Mouse (Mus musculus) midbrain, embryonic 15.5 days (tissue): ENCODE measurements at regions not wholly inside any gene's neighbourhood (a gene's known extent, or its start where the extent isn't known, plus 50 kb on each side); places are given as distances from the start of the nearest gene placed in this dataset.

ENCODE experiments used
- ATAC-seq: fragments of 200-750 bp; cut with Nextera tagmentation; replicated peaks from 2 replicates; pipeline ENCODE4 v1.8.0; 2017; ENCODE audit warnings: moderate TSS enrichment
- H3K27ac ChIP-seq: fragments of 300-500 bp; sonication (generic); 2 replicates; pipeline ENCODE4 v1.5.1; 2015; ENCODE audit warnings: mild to moderate bottlenecking, inconsistent platforms
- H3K27me3 ChIP-seq: fragments of 300-500 bp; sonication (generic); replicated peaks from 2 replicates; pipeline ENCODE4 v1.6.1; 2015; ENCODE audit warnings: inconsistent platforms
- H3K36me3 ChIP-seq: fragments of 300-500 bp; sonication (generic); replicated peaks from 2 replicates; pipeline ENCODE4 v1.6.1; 2015; ENCODE audit warnings: inconsistent platforms
- H3K4me1 ChIP-seq: fragments of 300-500 bp; sonication (generic); 2 replicates; pipeline ENCODE4 v1.6.1; 2015; ENCODE audit warnings: inconsistent platforms
- H3K4me2 ChIP-seq: fragments of 300-500 bp; sonication (generic); 2 replicates; pipeline ENCODE4 v1.6.1; 2015; ENCODE audit warnings: inconsistent platforms, mild to moderate bottlenecking, moderate library complexity
- H3K4me3 ChIP-seq: fragments of 300-500 bp; sonication (generic); 2 replicates; pipeline ENCODE4 v1.5.1; 2015; ENCODE audit warnings: mild to moderate bottlenecking, inconsistent platforms
- H3K9ac ChIP-seq: fragments of 300-500 bp; sonication (generic); 2 replicates; pipeline ENCODE4 v1.6.1; 2015; ENCODE audit warnings: mild to moderate bottlenecking, inconsistent platforms
- H3K9me3 ChIP-seq: fragments of 300-500 bp; sonication (generic); 2 replicates; pipeline ENCODE4 v1.6.1; 2016; ENCODE audit warnings: inconsistent platforms
- WGBS: fragments of 180-500 bp; shearing (Covaris S2); methylation state at CpG from one replicate; pipeline ENCODE4 v1.1.7; 2015; ENCODE audit warnings: mixed read lengths; 5-methylcytosine and 5-hydroxymethylcytosine counted together

- no peak overlapping the region for H3K9ac ChIP-seq
- no peak overlapping the region for H3K27ac ChIP-seq
- H3K36me3 ChIP-seq = no peaks in the 10 kb centered on the region
- no peaks in the 10 kb centered on the region for H3K4me1 ChIP-seq
- 79% methylated on average over 3 of the region's 3 CpGs for WGBS
- H3K4me3 ChIP-seq = no peak overlapping the region
- ATAC-seq = no peak
- no peaks in the 10 kb centered on the region for H3K27me3 ChIP-seq
- H3K4me2 ChIP-seq = no peak overlapping the region
- H3K9me3 ChIP-seq = no peaks in the 10 kb centered on the region
Measured at GRCm38 (mm10) chr15:70982719-70983118, 2851.6 kb upstream of the Gm6569 start.

DNA sequence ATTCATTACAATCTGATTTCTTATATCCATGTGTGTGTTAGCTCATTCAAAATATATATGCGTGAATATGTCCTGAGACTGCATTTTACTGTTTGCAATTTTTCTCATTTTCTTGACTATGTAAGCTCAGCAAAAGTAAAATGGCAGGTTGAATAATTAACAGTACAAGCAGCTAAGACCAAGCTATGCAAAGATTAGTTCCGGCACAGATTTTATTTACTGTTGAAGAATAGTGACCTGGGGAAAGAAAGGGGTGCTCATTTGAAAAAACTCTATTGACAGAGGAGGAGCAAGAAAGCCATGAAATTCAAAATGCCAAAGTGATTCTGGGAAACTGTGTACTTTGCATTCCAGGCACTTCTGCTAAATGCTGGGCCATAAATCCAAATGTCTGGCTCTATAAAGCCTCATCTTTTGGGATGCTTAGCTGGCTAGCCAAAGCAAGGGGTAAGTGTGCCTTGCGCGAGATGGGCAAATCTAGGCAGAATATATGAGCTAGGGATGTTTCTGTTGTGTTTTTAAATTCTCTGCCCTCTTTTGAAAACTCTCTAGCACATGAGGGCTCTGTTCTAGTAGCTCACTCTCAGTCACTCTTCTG, 2846.3 kb upstream of the Gm6569 start:
- Histone ChIP-seq H3K9me3 (no peaks in the 10 kb centered on the region), H3K4me2 (no peak overlapping the region), H3K36me3 (no peaks in the 10 kb centered on the region), H3K4me1 (no peaks in the 10 kb centered on the region), H3K27me3 (no peaks in the 10 kb centered on the region), H3K4me3 (no peak overlapping the region), H3K9ac (no peak overlapping the region), H3K27ac (no peak overlapping the region)
- WGBS = 64% methylated on average over 4 of the region's 4 CpGs
- no peak for ATAC-seq

- Histone ChIP-seq H3K27me3 (no peaks in the 10 kb centered on the region), H3K4me2 (no peak overlapping the region), H3K4me1 (no peaks in the 10 kb centered on the region), H3K9ac (no peak overlapping the region), H3K9me3 (no peaks in the 10 kb centered on the region), H3K27ac (no peak overlapping the region), H3K4me3 (no peak overlapping the region), H3K36me3 (no peaks in the 10 kb centered on the region)
- no peak for ATAC-seq
- 75% methylated on average over 4 of the region's 4 CpGs for WGBS
Measured at GRCm38 (mm10) chr15:70993397-70993796, 2841.0 kb upstream of the Gm6569 start.

- no peak overlapping the region for H3K9ac ChIP-seq
- H3K27me3 ChIP-seq = no peaks in the 10 kb centered on the region
- no peaks in the 10 kb centered on the region for H3K9me3 ChIP-seq
- H3K4me1 ChIP-seq = no peaks in the 10 kb centered on the region
- no peak overlapping the region for H3K4me2 ChIP-seq
- peak; percentile 14; the same call in 1 of the 2 replicates for ATAC-seq
- 40% methylated on average over 2 of the region's 2 CpGs for WGBS
- no peak overlapping the region for H3K27ac ChIP-seq
- H3K4me3 ChIP-seq = no peak overlapping the region
- H3K36me3 ChIP-seq = no peaks in the 10 kb centered on the region
Measured at GRCm38 (mm10) chr15:71010362-71010761, 2824.0 kb upstream of the Gm6569 start.

DNA sequence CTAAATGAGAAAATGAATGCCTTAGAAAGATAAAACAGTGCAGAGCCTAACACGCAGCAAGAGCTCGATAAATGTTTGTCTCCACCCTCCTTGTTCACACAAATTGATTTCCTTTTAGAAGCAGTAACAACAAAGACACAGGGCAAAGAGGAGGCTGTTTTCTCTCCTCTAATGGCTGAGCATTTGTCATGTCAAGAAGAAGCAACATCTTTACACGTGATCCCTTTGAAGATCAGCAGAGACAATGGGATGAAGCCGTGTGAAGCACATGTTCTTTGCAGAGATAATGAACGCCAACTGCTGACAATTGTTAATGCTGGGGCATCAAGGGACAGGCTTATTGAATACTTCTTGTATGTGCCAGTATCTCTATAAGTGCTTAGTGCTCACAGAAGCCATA, 2823.6 kb upstream of the Gm6569 start:
- H3K27ac ChIP-seq = no peak overlapping the region
- no peaks in the 10 kb centered on the region for H3K36me3 ChIP-seq
- H3K9me3 ChIP-seq = no peaks in the 10 kb centered on the region
- peak; percentile 45; the same call in 1 of the 2 replicates for ATAC-seq
- no peak overlapping the region for H3K9ac ChIP-seq
- H3K27me3 ChIP-seq = no peaks in the 10 kb centered on the region
- H3K4me3 ChIP-seq = no peak overlapping the region
- no peak overlapping the region for H3K4me2 ChIP-seq
- WGBS = 9% methylated on average over 5 of the region's 5 CpGs
- no peaks in the 10 kb centered on the region for H3K4me1 ChIP-seq

- no peak for ATAC-seq
- Histone ChIP-seq H3K4me2 (no peak overlapping the region), H3K9me3 (no peaks in the 10 kb centered on the region), H3K36me3 (no peaks in the 10 kb centered on the region), H3K4me3 (no peak overlapping the region), H3K9ac (no peak overlapping the region), H3K4me1 (no peaks in the 10 kb centered on the region), H3K27me3 (no peaks in the 10 kb centered on the region), H3K27ac (no peak overlapping the region)
- 78% methylated on average over 5 of the region's 5 CpGs for WGBS
Measured at GRCm38 (mm10) chr15:71054251-71054852, 2780.0 kb upstream of the Gm6569 start.

DNA sequence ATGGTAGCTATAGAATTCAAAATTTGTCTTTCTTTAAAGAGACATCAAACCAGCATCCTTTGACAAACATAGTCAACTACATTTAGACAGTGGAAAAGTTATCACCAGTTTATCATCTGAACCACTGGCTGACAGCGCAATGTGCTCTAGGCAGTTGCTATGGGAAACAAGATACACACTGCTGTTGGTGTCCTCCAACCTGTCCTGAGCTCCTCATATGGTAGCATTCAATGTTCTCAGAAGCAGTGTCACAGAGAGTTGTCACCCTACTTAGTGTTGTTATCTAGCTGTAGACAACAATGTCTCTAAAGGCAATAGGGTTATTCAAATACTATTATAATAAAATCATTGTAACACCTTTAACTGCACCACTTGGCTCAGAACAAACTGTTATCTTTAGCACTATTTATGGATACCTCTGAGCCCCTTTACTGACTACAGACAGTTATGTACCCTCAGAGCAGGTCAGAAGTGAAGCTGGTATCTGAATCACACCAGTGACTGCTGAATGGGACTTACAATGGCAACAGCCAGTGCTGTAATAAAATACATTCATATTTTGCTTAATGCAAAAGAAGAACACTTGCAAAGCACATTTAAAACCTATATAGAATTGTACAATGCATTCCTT, 2747.9 kb upstream of the Gm6569 start:
- ATAC-seq = no peak
- Histone ChIP-seq H3K27me3 (no peaks in the 10 kb centered on the region), H3K4me1 (no peaks in the 10 kb centered on the region), H3K4me2 (no peak overlapping the region), H3K9ac (no peak overlapping the region), H3K27ac (no peak overlapping the region), H3K4me3 (no peak overlapping the region), H3K36me3 (no peaks in the 10 kb centered on the region), H3K9me3 (no peaks in the 10 kb centered on the region)
- WGBS = 91% methylated on average over 1 of the region's 1 CpGs

- Histone ChIP-seq H3K4me2 (no peak overlapping the region), H3K4me1 (no peaks in the 10 kb centered on the region), H3K27me3 (no peaks in the 10 kb centered on the region), H3K4me3 (no peak overlapping the region), H3K36me3 (no peaks in the 10 kb centered on the region), H3K27ac (no peak overlapping the region), H3K9ac (no peak overlapping the region), H3K9me3 (no peaks in the 10 kb centered on the region)
- WGBS = 52% methylated on average over 3 of the region's 3 CpGs
- peak; percentile 30; the same call in 1 of the 2 replicates for ATAC-seq
Measured at GRCm38 (mm10) chr15:71099111-71099510, 2735.2 kb upstream of the Gm6569 start.

DNA sequence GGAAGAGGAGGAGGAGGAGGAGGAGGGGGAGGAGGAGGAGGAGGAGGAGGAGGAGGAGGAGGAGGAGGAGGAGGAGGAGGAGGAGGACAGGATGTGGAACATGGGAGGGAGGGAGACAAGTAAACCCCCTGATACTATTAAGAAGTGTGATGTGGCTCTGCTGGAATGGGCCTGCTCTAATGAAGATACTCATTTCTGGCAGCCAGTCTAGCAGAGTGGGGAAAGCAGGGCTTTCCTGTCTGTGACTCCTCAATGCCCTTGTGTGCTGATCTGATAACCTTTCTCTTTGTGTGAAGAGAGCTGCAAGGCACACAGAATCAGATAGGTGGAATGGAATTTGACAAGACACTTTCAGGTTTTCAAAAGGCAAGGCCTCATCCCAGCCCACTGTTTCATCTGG, 2704.6 kb upstream of the Gm6569 start:
- no peak for ATAC-seq
- H3K4me3 ChIP-seq = no peak overlapping the region
- H3K4me2 ChIP-seq = no peak overlapping the region
- H3K4me1 ChIP-seq = no peaks in the 10 kb centered on the region
- no peaks in the 10 kb centered on the region for H3K9me3 ChIP-seq
- H3K27ac ChIP-seq = no peak overlapping the region
- no peaks in the 10 kb centered on the region for H3K27me3 ChIP-seq
- H3K9ac ChIP-seq = no peak overlapping the region
- H3K36me3 ChIP-seq = no peaks in the 10 kb centered on the region

- H3K9ac ChIP-seq = no peak overlapping the region
- H3K36me3 ChIP-seq = no peaks in the 10 kb centered on the region
- 73% methylated on average over 2 of the region's 2 CpGs for WGBS
- no peak overlapping the region for H3K4me3 ChIP-seq
- H3K9me3 ChIP-seq = no peaks in the 10 kb centered on the region
- ATAC-seq = no peak
- H3K4me1 ChIP-seq = no peaks in the 10 kb centered on the region
- H3K27me3 ChIP-seq = no peaks in the 10 kb centered on the region
- no peak overlapping the region for H3K4me2 ChIP-seq
- no peak overlapping the region for H3K27ac ChIP-seq
Measured at GRCm38 (mm10) chr15:71157680-71158079, 2676.7 kb upstream of the Gm6569 start.

DNA sequence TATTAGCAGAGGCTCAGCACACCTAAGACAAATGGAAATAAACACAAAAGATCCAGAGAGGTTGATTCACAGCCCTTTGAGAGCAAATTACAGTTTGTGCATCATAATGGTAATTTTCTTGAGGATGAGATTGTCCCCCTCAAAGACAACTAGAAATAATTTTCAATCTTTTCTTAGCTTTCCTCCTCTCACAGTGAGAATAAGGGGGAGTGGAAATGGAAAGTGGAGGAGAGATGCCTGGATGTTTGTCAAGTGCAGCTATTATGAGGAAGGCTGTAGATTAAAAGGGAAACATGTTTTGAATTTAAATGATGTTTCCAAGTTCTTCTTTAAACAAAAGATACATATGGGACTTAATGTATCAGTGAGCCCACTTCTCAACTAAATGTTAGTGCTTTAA, 2672.3 kb upstream of the Gm6569 start:
- no peaks in the 10 kb centered on the region for H3K36me3 ChIP-seq
- H3K9ac ChIP-seq = no peak overlapping the region
- no peaks in the 10 kb centered on the region for H3K9me3 ChIP-seq
- H3K4me2 ChIP-seq = no peak overlapping the region
- no peaks in the 10 kb centered on the region for H3K4me1 ChIP-seq
- no peaks in the 10 kb centered on the region for H3K27me3 ChIP-seq
- no peak overlapping the region for H3K4me3 ChIP-seq
- no peak overlapping the region for H3K27ac ChIP-seq
- no peak for ATAC-seq

DNA sequence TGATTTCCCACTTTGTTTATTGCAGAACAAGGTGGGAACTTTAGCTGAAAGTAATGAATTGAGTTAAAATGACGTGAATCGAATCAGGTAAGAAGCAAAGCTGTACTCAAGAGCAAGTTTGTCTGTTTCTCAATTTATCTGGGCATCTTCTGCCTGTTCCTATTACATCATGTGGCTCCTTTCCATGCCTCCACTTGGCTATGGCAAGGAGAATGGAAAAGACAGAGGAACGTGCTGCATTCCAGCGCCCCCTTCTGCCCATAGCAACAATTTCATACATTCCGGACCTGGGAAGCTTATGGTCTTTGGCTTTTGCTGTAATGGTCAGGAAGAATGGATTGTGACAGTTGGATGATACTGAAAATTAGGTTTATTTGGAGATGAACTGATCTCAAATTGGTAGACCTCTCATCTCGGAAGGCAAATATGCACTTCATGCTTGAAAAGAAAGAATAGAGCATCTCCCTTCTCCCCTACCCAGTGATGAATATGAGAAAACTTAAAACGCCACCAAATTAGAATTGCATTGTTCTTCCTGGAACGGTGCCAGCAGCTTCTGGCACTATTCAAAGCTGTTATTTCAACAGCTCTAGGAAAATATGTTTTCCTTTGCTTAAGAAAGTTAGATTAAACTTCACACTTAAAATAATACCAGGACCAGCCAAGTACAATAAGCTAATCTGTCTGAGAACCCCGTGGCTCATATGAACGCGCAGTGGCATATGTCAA, 2639.2 kb upstream of the Gm6569 start:
- Histone ChIP-seq H3K9ac (no peak overlapping the region), H3K4me2 (no peak overlapping the region), H3K4me3 (no peak overlapping the region), H3K36me3 (no peaks in the 10 kb centered on the region), H3K27me3 (no peaks in the 10 kb centered on the region), H3K9me3 (no peaks in the 10 kb centered on the region), H3K27ac (no peak overlapping the region), H3K4me1 (no peaks in the 10 kb centered on the region)
- 49% methylated on average over 11 of the region's 11 CpGs for WGBS
- no peak; the same call in 1 of the 2 replicates for ATAC-seq
